Mouse (Mus musculus) embryo, embryonic 10.5 days (tissue): ENCODE results near the gene Mfn1.
A peak's percentile ranks its signal among the peaks of the same experiment; 100 is the strongest.

Experiments
- DNase-seq: peaks from one replicate; pipeline ENCODE4 v3.0.0-alpha.2; 2015; ENCODE audit warnings: low spot score

The Mfn1 gene

GRCm38 (mm10) chr3:32510375-32511190, 18.7 kb upstream of the Mfn1 start:
- DNase-seq, result peak; percentile 98

- peak; percentile 57 for DNase-seq
Observed at GRCm38 (mm10) chr3:32511191-32511550, 18.1 kb upstream of the Mfn1 start.

- DNase-seq, result no peak
Observed at GRCm38 (mm10) chr3:32512686-32513284, 16.5 kb upstream of the Mfn1 start.

GRCm38 (mm10) chr3:32513528-32513927, 15.7 kb upstream of the Mfn1 start:
- no peak for DNase-seq

GRCm38 (mm10) chr3:32527181-32527580, 2.1 kb upstream of the Mfn1 start:
- no peak for DNase-seq

GRCm38 (mm10) chr3:32530041-32530440, 776 bp downstream of the Mfn1 start:
- DNase-seq, result peak; percentile 32

GRCm38 (mm10) chr3:32535692-32536091, 6.4 kb downstream of the Mfn1 start:
- DNase-seq, result no peak

- DNase-seq, result no peak
Observed at GRCm38 (mm10) chr3:32537556-32537955, 8.3 kb downstream of the Mfn1 start.

- no peak for DNase-seq
Observed at GRCm38 (mm10) chr3:32538091-32538490, 8.8 kb downstream of the Mfn1 start.

- DNase-seq, result peak; percentile 31
Observed at GRCm38 (mm10) chr3:32553061-32553460, 23.8 kb downstream of the Mfn1 start.

GRCm38 (mm10) chr3:32563401-32563800, 34.1 kb downstream of the Mfn1 start:
- DNase-seq, result no peak

- no peak for DNase-seq
Observed at GRCm38 (mm10) chr3:32573086-32573485, 43.8 kb downstream of the Mfn1 start.

- no peak for DNase-seq
Observed at GRCm38 (mm10) chr3:32573881-32574280, 44.6 kb downstream of the Mfn1 start.

- no peak for DNase-seq
Observed at GRCm38 (mm10) chr3:32575151-32575550, 45.9 kb downstream of the Mfn1 start.

GRCm38 (mm10) chr3:32578772-32579171, 49.5 kb downstream of the Mfn1 start:
- DNase-seq, result no peak

- DNase-seq, result no peak
Observed at GRCm38 (mm10) chr3:32580738-32581137, 51.5 kb downstream of the Mfn1 start.

GRCm38 (mm10) chr3:32581911-32582310, 52.6 kb downstream of the Mfn1 start:
- no peak for DNase-seq

- DNase-seq, result no peak
Observed at GRCm38 (mm10) chr3:32583489-32583888, 54.2 kb downstream of the Mfn1 start.

GRCm38 (mm10) chr3:32586274-32586673, 57.0 kb downstream of the Mfn1 start:
- no peak for DNase-seq

- peak; percentile 24 for DNase-seq
Observed at GRCm38 (mm10) chr3:32595080-32595479, 65.8 kb downstream of the Mfn1 start.

GRCm38 (mm10) chr3:32599328-32599727, 70.1 kb downstream of the Mfn1 start:
- DNase-seq, result no peak

GRCm38 (mm10) chr3:32601055-32601454, 71.8 kb downstream of the Mfn1 start:
- DNase-seq, result no peak

- no peak for DNase-seq
Observed at GRCm38 (mm10) chr3:32609233-32609632, 80.0 kb downstream of the Mfn1 start.

GRCm38 (mm10) chr3:32610560-32610959, 81.3 kb downstream of the Mfn1 start:
- peak; percentile 70 for DNase-seq
